Mouse (Mus musculus) lung, postnatal 14 days (tissue): ENCODE measurements at regions not wholly inside any gene's neighbourhood (a gene's known extent, or its start where the extent isn't known, plus 50 kb on each side); places are given as distances from the start of the nearest gene placed in this dataset.
A peak's percentile ranks its signal among the peaks of the same experiment; 100 is the strongest.

ENCODE experiments used
- DNase-seq: peaks from one replicate; pipeline ENCODE4 v3.0.0; 2021

GRCm38 (mm10) chr10:99533468-99533867, 226.0 kb downstream of the Csl start:
- no peak for DNase-seq

- DNase-seq, result no peak
Measured at GRCm38 (mm10) chr10:99534237-99534636, 225.2 kb downstream of the Csl start.

GRCm38 (mm10) chr10:99538639-99539038, 220.8 kb downstream of the Csl start:
- no peak for DNase-seq

- DNase-seq, result no peak
Measured at GRCm38 (mm10) chr10:99552373-99552772, 207.1 kb downstream of the Csl start.

- no peak for DNase-seq
Measured at GRCm38 (mm10) chr10:99552836-99553540, 206.5 kb downstream of the Csl start.

GRCm38 (mm10) chr10:99555021-99555420, 204.4 kb downstream of the Csl start:
- DNase-seq, result no peak

GRCm38 (mm10) chr10:99555658-99556352, 203.7 kb downstream of the Csl start:
- DNase-seq, result no peak

- DNase-seq, result no peak
Measured at GRCm38 (mm10) chr10:99556353-99557036, 203.0 kb downstream of the Csl start.

GRCm38 (mm10) chr10:99558656-99559055, 200.8 kb downstream of the Csl start:
- no peak for DNase-seq

- no peak for DNase-seq
Measured at GRCm38 (mm10) chr10:99561166-99561818, 198.2 kb downstream of the Csl start.

- DNase-seq, result no peak
Measured at GRCm38 (mm10) chr10:99564605-99565004, 194.9 kb downstream of the Csl start.

GRCm38 (mm10) chr10:99568424-99568823, 191.0 kb downstream of the Csl start:
- peak; percentile 69 for DNase-seq

GRCm38 (mm10) chr10:99570190-99570589, 189.3 kb downstream of the Csl start:
- DNase-seq, result no peak

- no peak for DNase-seq
Measured at GRCm38 (mm10) chr10:99573997-99574396, 185.5 kb downstream of the Csl start.

- DNase-seq, result no peak
Measured at GRCm38 (mm10) chr10:99575294-99575693, 184.2 kb downstream of the Csl start.

- DNase-seq, result no peak
Measured at GRCm38 (mm10) chr10:99576301-99576700, 183.2 kb downstream of the Csl start.

GRCm38 (mm10) chr10:99577041-99577681, 182.3 kb downstream of the Csl start:
- peak; percentile 62 for DNase-seq

GRCm38 (mm10) chr10:99578366-99578765, 181.1 kb downstream of the Csl start:
- no peak for DNase-seq

- no peak for DNase-seq
Measured at GRCm38 (mm10) chr10:99580191-99580590, 179.3 kb downstream of the Csl start.

GRCm38 (mm10) chr10:99581074-99581473, 178.4 kb downstream of the Csl start:
- DNase-seq, result no peak

GRCm38 (mm10) chr10:99584855-99585254, 174.6 kb downstream of the Csl start:
- DNase-seq, result no peak

GRCm38 (mm10) chr10:99592220-99592619, 167.2 kb downstream of the Csl start:
- DNase-seq, result no peak

- no peak for DNase-seq
Measured at GRCm38 (mm10) chr10:99595659-99596058, 163.8 kb downstream of the Csl start.
